Mouse (Mus musculus) MEL (cell line): ENCODE data around the gene 1600014C10Rik.

ENCODE experiments used
- CTCF ChIP-seq, 3 experiments: IDR thresholded peaks in 2 of 3; conservative IDR thresholded peaks in 1 of 3; 2 replicates each; pipeline ENCODE4 v1.5.1; 2011 to 2012; ENCODE audit warnings: low read length in 3 of 3, low read depth in 2 of 3, mild to moderate bottlenecking in 2 of 3, improper control_type of control experiment in 1 of 3, inconsistent platforms in 1 of 3, mixed read lengths in 1 of 3, moderate library complexity in 1 of 3; ENCODE audit not compliant: control insufficient read depth in 1 of 3, insufficient read depth in 1 of 3, poor library complexity in 1 of 3, severe bottlenecking in 1 of 3
- ELF1 ChIP-seq: IDR thresholded peaks from 2 replicates; pipeline ENCODE4 v1.6.1; 2014; ENCODE audit warnings: low read depth, mild to moderate bottlenecking, inconsistent platforms, low read length, improper control_type of control experiment, moderate library complexity
- ETS1 ChIP-seq: IDR thresholded peaks from 2 replicates; pipeline ENCODE4 v1.6.1; 2012; ENCODE audit warnings: low read depth, mild to moderate bottlenecking, inconsistent platforms, low read length, improper control_type of control experiment, moderate library complexity
- GATA1 ChIP-seq: IDR thresholded peaks from 2 replicates; pipeline ENCODE4 v1.6.1; 2011; ENCODE audit warnings: low read depth, low read length, improper control_type of control experiment
- HCFC1 ChIP-seq: IDR thresholded peaks from 2 replicates; pipeline ENCODE4 v1.6.1; 2012; ENCODE audit warnings: low read depth, mild to moderate bottlenecking, inconsistent platforms, low read length, improper control_type of control experiment, moderate library complexity
- KAT2A ChIP-seq: conservative IDR thresholded peaks from 2 replicates; pipeline ENCODE4 v1.6.1; 2012; ENCODE audit warnings: low read depth, low read length, improper control_type of control experiment, inconsistent platforms
- MAX ChIP-seq: IDR thresholded peaks from 2 replicates; pipeline ENCODE4 v1.6.1; 2011; ENCODE audit warnings: low read length, improper control_type of control experiment
- NRF1 ChIP-seq: IDR thresholded peaks from 2 replicates; pipeline ENCODE4 v1.6.1; 2014; ENCODE audit warnings: low read depth, mild to moderate bottlenecking, inconsistent platforms, low read length, improper control_type of control experiment, moderate library complexity; ENCODE audit not compliant: poor library complexity, insufficient read depth, severe bottlenecking
- POLR2A ChIP-seq, 2 experiments: IDR thresholded peaks; 2 replicates each; pipeline ENCODE4 v1.6.1; 2011 to 2012; ENCODE audit warnings: low read length in 2 of 2, mild to moderate bottlenecking in 2 of 2, control low read depth in 1 of 2, improper control_type of control experiment in 1 of 2, low read depth in 1 of 2, moderate library complexity in 1 of 2; ENCODE audit not compliant: control insufficient read depth in 1 of 2, insufficient read depth in 1 of 2, poor library complexity in 1 of 2
- POLR2AphosphoS5 ChIP-seq: IDR thresholded peaks from 2 replicates; pipeline ENCODE4 v1.6.1; 2012; ENCODE audit warnings: low read depth, borderline replicate concordance, mild to moderate bottlenecking, inconsistent platforms, low read length, moderate library complexity, mixed read lengths
- TCF12 ChIP-seq: IDR thresholded peaks from 2 replicates; pipeline ENCODE4 v1.6.1; 2014; ENCODE audit warnings: low read depth, mild to moderate bottlenecking, inconsistent platforms, low read length, improper control_type of control experiment, moderate library complexity
- USF1 ChIP-seq: IDR thresholded peaks from 2 replicates; pipeline ENCODE4 v1.6.1; 2014; ENCODE audit warnings: low read depth, mild to moderate bottlenecking, inconsistent platforms, low read length, improper control_type of control experiment, moderate library complexity

GRCm38 (mm10) chr7:38158764-38159458 is 24.1 kb upstream of the 1600014C10Rik start:
- TF ChIP-seq KAT2A (no peak), POLR2AphosphoS5 (no peak), ELF1 (no peak), TCF12 (no peak), ETS1 (no peak), CTCF (IDR thresholded peaks at IDR 0.05 in 2 of 3, conservative IDR thresholded peaks at IDR 0.05 in 1 of 3; ENCODE audit: control insufficient read depth in 1 of 3, insufficient read depth in 1 of 3, low read depth in 2 of 3, low read length in 3 of 3, poor library complexity in 1 of 3, severe bottlenecking in 1 of 3) (no peak), POLR2A (IDR thresholded peaks at IDR 0.05; ENCODE audit: control insufficient read depth in 1 of 2, insufficient read depth in 1 of 2, low read depth in 1 of 2, low read length in 2 of 2, poor library complexity in 1 of 2) (no peak), USF1 (no peak), NRF1 (no peak), MAX (no peak), HCFC1 (no peak), GATA1 (no peak)
